Mouse (Mus musculus) limb, embryonic 12.5 days (tissue): ENCODE measurements around the gene Kdm5b. TPM values are rescaled to one million over a fixed set of nuclear protein-coding genes. Genes with fewer than 3 reads are reported as not detected.
"Not testable (repeated sequence)": the region's sequence is repeated elsewhere in the genome, so short reads cannot be mapped to it uniquely, and the experiment has no call there.

ENCODE experiments used
- ATAC-seq: fragments of 200-750 bp; cut with Nextera tagmentation; 2 replicates; pipeline ENCODE4 v1.8.0; 2017; ENCODE audit warnings: low read depth, moderate TSS enrichment; ENCODE audit not compliant: insufficient number of reproducible peaks, insufficient read depth, low FRiP score, low TSS enrichment
- H3K27ac ChIP-seq: fragments of 300-500 bp; sonication (generic); 2 replicates; pipeline ENCODE4 v1.5.1; 2016; ENCODE audit warnings: mild to moderate bottlenecking, moderate library complexity
- H3K27me3 ChIP-seq: fragments of 300-500 bp; sonication (generic); 2 replicates; pipeline ENCODE4 v1.6.1; 2016; ENCODE audit warnings: mild to moderate bottlenecking, moderate library complexity
- H3K36me3 ChIP-seq: fragments of 300-500 bp; sonication (generic); 2 replicates; pipeline ENCODE4 v1.6.1; 2016; ENCODE audit warnings: mild to moderate bottlenecking, moderate library complexity
- H3K4me1 ChIP-seq: fragments of 300-500 bp; sonication (generic); replicated peaks from 2 replicates; pipeline ENCODE4 v1.6.1; 2016
- H3K4me2 ChIP-seq: fragments of 300-500 bp; sonication (generic); 2 replicates; pipeline ENCODE4 v1.6.1; 2016; ENCODE audit warnings: mild to moderate bottlenecking, moderate library complexity
- H3K4me3 ChIP-seq: fragments of 300-500 bp; sonication (generic); replicated peaks from 2 replicates; pipeline ENCODE4 v1.5.1; 2016; ENCODE audit warnings: mild to moderate bottlenecking
- H3K9ac ChIP-seq: fragments of 300-500 bp; sonication (generic); replicated peaks from 2 replicates; pipeline ENCODE4 v1.6.1; 2016; ENCODE audit warnings: mild to moderate bottlenecking, moderate library complexity
- H3K9me3 ChIP-seq: fragments of 300-500 bp; sonication (generic); 2 replicates; pipeline ENCODE4 v1.6.1; 2016; ENCODE audit warnings: mild to moderate bottlenecking, moderate library complexity
- WGBS: fragments of 180-500 bp; shearing (Covaris S2); methylation state at CpG from one replicate; pipeline ENCODE4 v1.1.7; 2016; 5-methylcytosine and 5-hydroxymethylcytosine counted together
- polyA plus RNA-seq: library from polyadenylated mRNA; unstranded; fragments of >200 nt; fragmentation: Nextera tagmentation; extraction: Ambion mirVana; gene quantifications from 2 replicates; pipeline ENCODE4 v1.2.1, GENCODE M21; 2016

Gene Kdm5b
- polyA plus RNA-seq: 105 and 111 TPM in 2 replicates

DNA sequence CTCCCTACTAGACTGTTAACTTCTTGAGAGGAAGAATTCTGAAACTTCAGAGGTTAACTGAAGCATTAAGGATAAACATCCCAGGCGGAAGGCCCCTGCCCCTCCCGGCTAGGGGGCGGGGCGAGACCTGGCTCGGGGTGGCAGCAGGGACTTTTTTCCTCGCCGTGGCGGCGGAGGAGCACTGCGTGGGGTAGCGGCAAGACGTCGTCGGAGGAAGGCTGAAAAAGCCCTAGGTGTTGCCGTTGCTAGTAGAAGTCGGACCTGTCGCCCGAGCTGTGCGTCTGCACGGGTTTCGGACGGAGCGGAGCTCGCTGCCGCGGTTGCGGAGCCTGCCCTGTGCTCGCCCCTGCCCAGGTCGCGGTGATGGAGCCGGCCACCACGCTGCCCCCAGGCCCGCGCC, at the start of gene Kdm5b:
TSS of gene Kdm5b (plus strand) at position 196 of the 400 bp plus-strand sequence.
- Histone ChIP-seq H3K4me3 (peak within 1 kb of the TSS; percentile 100), H3K4me2 (peak within 1 kb of the TSS; percentile 63), H3K9ac (peak within 1 kb of the TSS; percentile 100), H3K9me3 (no peaks in the 10 kb centered on the region), H3K27ac (peak within 1 kb of the TSS; percentile 97), H3K27me3 (no peaks in the 10 kb centered on the region), H3K36me3 (no peaks in the 10 kb centered on the region), H3K4me1 (peaks cover 35% of the 10 kb centered on the region)
- WGBS: 1% methylated on average over 34 of the region's 34 CpGs
- ATAC-seq: no peak

DNA sequence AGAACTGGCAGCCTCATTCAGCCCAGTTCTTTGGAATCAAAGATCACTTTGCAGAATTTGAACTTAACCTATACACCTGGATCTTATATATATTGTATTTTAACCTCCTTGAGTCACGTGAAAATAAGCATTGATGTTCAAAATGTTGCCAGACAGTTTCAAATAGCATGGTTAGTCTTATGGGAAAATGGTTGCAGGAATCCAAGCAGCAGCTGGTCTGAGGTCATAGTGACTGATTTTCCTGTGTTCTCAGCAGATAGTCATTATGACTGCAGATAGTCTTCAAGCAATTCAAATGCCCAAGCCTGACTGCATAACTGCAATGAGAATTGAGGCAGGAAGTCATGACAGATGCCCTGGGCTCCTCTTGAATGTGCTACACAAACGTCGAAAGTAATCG, 47.8 kb upstream of the Kdm5b start:
- H3K4me1 ChIP-seq: peaks cover 30% of the 10 kb centered on the region
- H3K27me3 ChIP-seq: peaks cover 38% of the 10 kb centered on the region
- peaks cover 19% of the 10 kb centered on the region for H3K36me3 ChIP-seq
- no peak for ATAC-seq
- no peaks in the 10 kb centered on the region for H3K9me3 ChIP-seq
- no peak overlapping the region for H3K4me2 ChIP-seq
- 53% methylated on average over 4 of the region's 4 CpGs for WGBS
- no peak overlapping the region for H3K4me3 ChIP-seq
- no peak overlapping the region for H3K9ac ChIP-seq
- H3K27ac ChIP-seq: no peak overlapping the region

DNA sequence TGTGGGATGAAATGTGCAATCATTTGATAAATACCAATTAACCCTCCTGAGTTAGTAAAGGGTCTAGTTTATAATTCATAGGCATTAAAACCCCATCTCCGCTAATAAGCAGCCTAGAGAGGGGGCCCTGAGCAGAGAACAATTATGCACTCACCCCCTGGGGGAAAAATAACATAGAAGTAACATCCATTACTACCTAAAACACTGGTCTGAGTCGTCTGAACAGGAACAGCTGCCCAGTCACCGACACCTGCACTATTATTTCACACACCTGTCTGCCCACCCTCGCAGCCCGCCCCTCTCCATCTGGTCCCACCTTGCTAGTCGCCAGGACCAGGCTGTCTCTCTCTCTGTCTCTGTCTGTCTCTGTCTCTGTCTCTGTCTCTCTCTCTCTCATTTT, 47.4 kb upstream of the Kdm5b start:
- H3K4me2 ChIP-seq: peak overlapping the region; percentile 78

DNA sequence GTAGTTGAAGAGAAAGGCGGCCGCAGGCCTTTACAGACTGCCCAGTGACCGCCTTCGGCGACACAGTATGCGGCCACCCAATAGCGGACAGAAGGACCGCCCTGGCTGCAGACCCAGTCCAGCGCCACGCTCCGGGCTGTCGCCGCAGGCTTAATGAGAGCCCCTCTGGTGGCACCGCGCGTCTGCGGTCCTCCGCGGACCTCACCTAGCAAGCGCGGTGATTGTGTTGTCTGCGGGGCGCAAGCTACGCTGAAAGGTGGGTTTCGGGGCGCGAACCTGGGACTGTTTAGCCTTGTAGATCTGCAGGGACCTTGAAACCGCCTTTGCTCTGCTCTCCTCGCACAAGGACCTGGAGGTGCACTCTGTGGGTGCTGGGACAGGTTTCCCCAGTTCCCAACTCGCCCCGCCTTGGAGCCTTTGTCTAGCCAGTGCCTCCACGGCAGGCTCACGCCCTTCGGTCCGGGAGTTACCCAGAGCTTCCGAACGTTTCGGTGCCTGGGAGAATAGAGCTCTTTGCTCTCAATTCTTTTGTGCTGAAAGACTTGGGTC, 46.6 kb upstream of the Kdm5b start:
- Histone ChIP-seq H3K4me1 (peaks cover 31% of the 10 kb centered on the region), H3K4me3 (peak overlapping the region; percentile 44), H3K4me2 (peak overlapping the region; percentile 78), H3K9ac (peak overlapping the region; percentile 51; the same call in 1 of the 2 replicates), H3K36me3 (peaks cover 7% of the 10 kb centered on the region), H3K27ac (no peak overlapping the region), H3K9me3 (no peaks in the 10 kb centered on the region), H3K27me3 (peaks cover 38% of the 10 kb centered on the region)
- no peak for ATAC-seq
- 2% methylated on average over 38 of the region's 38 CpGs for WGBS

More for the DNA sequence above, 47.4 kb upstream of the Kdm5b start:
- no peak for ATAC-seq
- Histone ChIP-seq H3K9ac (no peak overlapping the region), H3K27ac (no peak overlapping the region), H3K36me3 (peaks cover 15% of the 10 kb centered on the region), H3K4me3 (no peak overlapping the region), H3K27me3 (peaks cover 38% of the 10 kb centered on the region), H3K9me3 (no peaks in the 10 kb centered on the region), H3K4me1 (peaks cover 31% of the 10 kb centered on the region)
- 38% methylated on average over 6 of the region's 6 CpGs for WGBS

DNA sequence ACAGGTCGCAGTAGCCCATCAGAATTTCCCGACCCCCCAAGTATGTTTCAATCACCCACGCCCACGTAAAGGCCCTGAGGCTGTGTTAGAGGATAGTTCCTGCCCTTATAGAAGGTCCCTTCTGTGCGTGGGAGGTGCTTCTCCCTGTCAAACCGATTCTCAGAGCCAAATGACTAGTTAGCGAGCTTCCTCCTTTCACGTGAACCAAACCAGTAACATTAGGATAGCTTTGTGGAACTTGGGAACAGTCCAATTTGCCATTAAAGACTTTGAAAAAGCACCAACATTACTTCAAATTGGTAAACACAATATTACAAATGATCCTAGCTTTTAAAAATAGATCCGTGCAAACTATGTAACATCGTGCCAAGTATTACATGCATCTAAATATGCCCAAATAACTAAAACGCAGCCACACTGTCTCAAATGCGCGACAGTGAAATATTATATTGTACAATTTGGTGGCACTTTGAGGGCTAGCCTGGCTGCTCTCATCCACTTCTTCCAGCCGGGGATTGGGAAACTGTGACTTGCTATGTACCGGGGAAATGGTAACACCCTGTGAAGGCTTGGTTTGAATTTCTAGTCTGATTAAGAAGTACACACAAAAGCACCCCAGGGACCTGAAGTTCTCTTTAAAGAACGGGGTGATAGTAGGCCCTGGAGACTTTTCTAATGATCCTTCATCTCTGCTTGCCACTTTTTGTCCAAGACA, 45.9 kb upstream of the Kdm5b start:
- Histone ChIP-seq H3K9me3 (no peaks in the 10 kb centered on the region), H3K4me3 (peak overlapping the region; percentile 44), H3K27ac (no peak overlapping the region), H3K36me3 (peaks cover 6% of the 10 kb centered on the region; the same call in 1 of the 2 replicates), H3K9ac (0 out of 2 replicates have a peak overlapping the region, but pooled peaks have one; percentile 51), H3K4me1 (peaks cover 31% of the 10 kb centered on the region), H3K27me3 (peaks cover 38% of the 10 kb centered on the region), H3K4me2 (peak overlapping the region; percentile 78)
- WGBS: 46% methylated on average over 16 of the region's 16 CpGs
- ATAC-seq: no peak

DNA sequence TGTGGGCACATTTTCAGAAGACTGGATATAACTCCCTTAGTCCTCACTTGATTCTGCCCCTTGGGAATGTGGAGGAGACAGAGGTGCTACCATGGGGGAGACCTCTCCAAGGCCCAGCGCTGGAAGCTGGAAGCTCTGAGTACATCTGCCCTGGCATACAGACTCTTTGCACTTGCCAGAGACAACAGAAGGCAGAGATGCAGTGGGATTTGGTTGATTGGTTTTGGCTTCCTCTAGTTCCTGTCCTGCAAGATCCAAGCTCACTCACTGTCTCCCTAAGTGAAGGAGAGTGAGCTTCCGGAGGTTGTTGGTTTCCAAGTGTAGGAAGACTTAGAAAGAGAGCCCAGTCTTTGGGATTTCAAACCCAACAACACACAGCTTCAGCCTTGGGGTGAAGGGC, 44.1 kb upstream of the Kdm5b start:
- Histone ChIP-seq H3K27me3 (peaks cover 38% of the 10 kb centered on the region), H3K4me3 (no peak overlapping the region), H3K9ac (no peak overlapping the region), H3K4me1 (peaks cover 31% of the 10 kb centered on the region), H3K4me2 (no peak overlapping the region), H3K9me3 (no peaks in the 10 kb centered on the region), H3K27ac (peak overlapping the region; percentile 82), H3K36me3 (no peaks in the 10 kb centered on the region)
- ATAC-seq: no peak
- WGBS: 89% methylated on average over 2 of the region's 2 CpGs

DNA sequence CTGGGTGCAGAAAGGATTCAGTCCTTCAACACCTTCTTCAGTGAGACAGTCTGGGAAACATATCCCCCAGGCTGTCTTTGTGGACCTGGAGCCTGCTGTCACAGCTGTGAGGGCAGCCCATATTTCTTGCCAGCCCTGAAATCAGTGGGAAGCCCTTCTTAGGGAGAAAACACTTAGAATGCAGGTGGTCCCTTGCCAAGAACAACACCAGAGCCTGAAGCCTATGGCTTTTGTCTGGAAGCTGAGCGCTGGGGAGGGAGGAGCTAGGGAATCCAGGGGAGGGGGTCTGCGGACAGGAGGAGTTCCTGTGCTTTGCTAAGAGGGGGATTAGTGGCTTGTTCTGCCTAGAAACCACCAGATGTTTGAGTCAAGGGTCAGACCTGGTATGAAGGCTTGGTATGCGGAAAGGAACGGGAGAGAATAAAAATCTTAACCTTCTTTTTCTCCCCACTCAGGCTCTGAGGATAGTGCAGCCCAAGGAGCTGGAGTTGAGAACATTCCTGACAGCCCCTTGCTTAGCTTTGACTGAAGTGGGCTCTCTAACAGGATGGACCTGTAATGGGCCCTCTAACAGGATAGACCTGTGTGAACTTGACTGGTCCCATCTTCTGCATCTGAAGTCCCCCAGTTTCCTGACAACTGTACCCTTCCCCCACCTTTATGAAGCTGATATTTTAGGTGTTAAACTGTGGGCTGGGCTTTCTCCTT, 43.3 kb upstream of the Kdm5b start:
- Histone ChIP-seq H3K27me3 (peaks cover 36% of the 10 kb centered on the region), H3K27ac (peak overlapping the region; percentile 82), H3K9ac (no peak overlapping the region), H3K9me3 (no peaks in the 10 kb centered on the region), H3K4me3 (no peak overlapping the region), H3K36me3 (no peaks in the 10 kb centered on the region), H3K4me1 (peaks cover 31% of the 10 kb centered on the region), H3K4me2 (peak overlapping the region; percentile 23)
- WGBS: 7% methylated on average over 4 of the region's 4 CpGs
- ATAC-seq: peak; percentile 58

DNA sequence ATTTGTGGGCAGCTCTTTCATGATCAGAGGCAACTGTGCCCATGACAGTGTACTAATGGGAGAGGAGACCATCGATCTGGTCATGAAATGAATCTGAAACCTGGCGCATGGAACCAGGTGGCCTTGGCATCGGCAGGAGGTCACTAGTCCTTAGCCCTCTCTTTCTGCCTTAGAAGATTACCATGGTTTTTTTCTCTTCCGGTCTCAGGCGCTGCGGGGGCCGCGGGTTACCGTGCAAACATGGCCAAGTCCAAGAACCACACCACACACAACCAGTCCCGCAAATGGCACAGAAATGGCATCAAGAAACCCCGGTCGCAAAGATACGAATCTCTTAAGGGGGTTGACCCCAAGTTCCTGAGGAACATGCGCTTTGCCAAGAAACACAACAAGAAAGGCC, 42.1 kb upstream of the Kdm5b start:
- not testable (repeated sequence) for H3K27ac ChIP-seq, H3K4me2 ChIP-seq, H3K9ac ChIP-seq, ATAC-seq, H3K36me3 ChIP-seq, H3K9me3 ChIP-seq, H3K4me3 ChIP-seq
- peaks cover 24% of the 10 kb centered on the region for H3K27me3 ChIP-seq
- WGBS: 92% methylated on average over 14 of the region's 14 CpGs
- peaks cover 23% of the 10 kb centered on the region for H3K4me1 ChIP-seq

DNA sequence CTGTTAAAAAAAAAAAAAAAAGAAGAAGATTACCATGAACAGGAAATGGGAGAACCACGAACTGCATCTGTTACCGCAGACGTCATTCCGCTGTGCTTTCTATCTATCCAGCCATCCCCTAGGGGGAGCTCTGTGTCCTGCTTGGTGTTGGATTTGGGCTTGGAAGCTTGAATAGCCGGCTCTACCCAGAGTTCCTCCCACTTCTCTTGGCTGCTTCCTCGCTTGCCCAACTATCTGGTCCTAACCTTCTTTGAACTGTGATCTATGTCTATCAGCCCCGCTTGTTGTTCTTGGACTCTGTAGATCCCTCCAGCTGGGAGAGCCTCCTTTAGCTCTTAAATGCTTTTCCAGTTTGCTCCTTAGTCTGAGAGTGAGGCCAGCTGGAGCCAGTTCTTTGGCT, 41.3 kb upstream of the Kdm5b start:
- Histone ChIP-seq H3K36me3 (no peaks in the 10 kb centered on the region), H3K4me1 (peaks cover 16% of the 10 kb centered on the region), H3K9ac (no peak overlapping the region), H3K27me3 (peaks cover 15% of the 10 kb centered on the region), H3K4me3 (no peak overlapping the region), H3K4me2 (no peak overlapping the region), H3K9me3 (no peaks in the 10 kb centered on the region), H3K27ac (no peak overlapping the region)
- ATAC-seq: no peak
- WGBS: 19% methylated on average over 7 of the region's 7 CpGs

DNA sequence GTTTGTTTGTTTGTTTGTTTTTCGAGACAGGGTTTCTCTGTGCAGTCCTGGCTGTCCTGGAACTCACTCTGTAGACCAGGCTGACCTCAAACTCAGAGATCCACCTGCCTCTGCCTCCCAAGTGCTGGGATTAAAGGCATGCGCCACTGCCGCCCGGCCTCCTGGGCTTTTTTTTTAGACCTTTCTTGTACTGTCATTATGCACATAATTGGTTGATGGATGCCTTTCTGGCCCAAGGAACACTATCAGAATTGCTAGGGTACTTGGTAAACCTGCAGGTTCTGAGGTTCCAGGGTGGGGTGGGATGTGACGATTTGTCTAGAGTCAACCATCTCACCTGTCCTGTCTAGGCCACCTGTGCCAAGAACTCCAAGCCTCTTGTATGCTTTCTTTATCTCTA, 40.8 kb upstream of the Kdm5b start:
- not testable (repeated sequence) for H3K4me2 ChIP-seq, H3K9ac ChIP-seq, H3K9me3 ChIP-seq, ATAC-seq, H3K36me3 ChIP-seq, H3K27ac ChIP-seq, H3K4me3 ChIP-seq, H3K27me3 ChIP-seq
- WGBS: 87% methylated on average over 5 of the region's 5 CpGs
- peaks cover 16% of the 10 kb centered on the region for H3K4me1 ChIP-seq

DNA sequence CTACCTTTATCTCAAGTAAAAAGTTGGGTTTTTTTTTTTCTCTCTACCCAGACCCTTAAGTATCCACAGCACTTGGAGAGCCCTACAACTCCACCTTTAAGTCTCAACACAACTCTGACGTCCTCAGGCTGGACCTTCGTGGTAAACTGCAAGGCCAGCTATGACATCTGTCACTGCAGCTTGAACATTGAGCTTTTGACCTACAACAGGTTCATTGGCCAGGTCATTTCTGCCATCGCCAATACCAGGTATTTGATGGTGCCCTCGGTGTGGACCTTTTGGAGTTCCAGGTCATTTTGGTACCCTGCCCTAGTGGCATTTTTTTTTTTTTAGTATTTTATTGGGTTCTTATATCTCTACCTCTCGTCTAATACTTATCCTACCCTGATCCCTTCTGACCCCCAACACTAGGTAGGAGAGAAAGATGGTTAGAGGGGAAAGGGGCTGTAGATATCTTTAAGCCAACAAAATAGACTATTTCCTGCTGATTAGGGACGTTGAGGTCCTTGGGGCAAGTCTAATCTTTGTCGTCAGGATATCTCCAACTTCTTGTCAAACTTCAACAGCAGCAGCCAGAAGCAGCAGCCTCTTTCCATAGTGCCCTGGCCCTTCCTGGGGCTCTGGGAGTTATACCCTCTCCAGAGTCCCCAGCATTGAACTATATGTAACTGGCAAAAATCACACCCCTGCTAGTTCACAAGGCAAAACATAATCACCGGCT, 39.8 kb upstream of the Kdm5b start:
- Histone ChIP-seq H3K4me3 (no peak overlapping the region), H3K9ac (no peak overlapping the region), H3K27me3 (peaks cover under 1% of the 10 kb centered on the region; the same call in 1 of the 2 replicates), H3K36me3 (no peaks in the 10 kb centered on the region), H3K4me2 (no peak overlapping the region), H3K9me3 (no peaks in the 10 kb centered on the region), H3K27ac (no peak overlapping the region), H3K4me1 (peaks cover 16% of the 10 kb centered on the region)
- no peak for ATAC-seq
- 80% methylated on average over 8 of the region's 8 CpGs for WGBS
